Mouse (Mus musculus) monocyte, adult 2 months (primary cell): Measurements from ENCODE around the gene Myl6b.

Experiments used
- DNase-seq, 2 experiments: peaks; one replicate each; pipeline ENCODE4 v3.0.0; 2022; ENCODE audit warnings: low spot score in 2 of 2, low read depth in 1 of 2

The Myl6b gene

GRCm38 (mm10) chr10:128455280-128455679 is 43.2 kb downstream of the Myl6b start:
- peak; percentile 12 to 25 for DNase-seq

GRCm38 (mm10) chr10:128454471-128454870 is 44.0 kb downstream of the Myl6b start:
- no peak for DNase-seq

- no peak for DNase-seq
Observed at GRCm38 (mm10) chr10:128451014-128451413, 47.5 kb downstream of the Myl6b start.

GRCm38 (mm10) chr10:128445407-128445806 is 53.1 kb downstream of the Myl6b start:
- no peak for DNase-seq

- no peak for DNase-seq
Observed at GRCm38 (mm10) chr10:128444354-128444753, 54.1 kb downstream of the Myl6b start.
